Mouse (Mus musculus) midbrain, embryonic 15.5 days (tissue): ENCODE data around the gene Mgat5. TPM values are rescaled to one million over a fixed set of nuclear protein-coding genes. Genes with fewer than 3 reads are reported as not detected.

Source experiments
- ATAC-seq: fragments of 200-750 bp; cut with Nextera tagmentation; replicated peaks from 2 replicates; pipeline ENCODE4 v1.8.0; 2017; ENCODE audit warnings: moderate TSS enrichment
- H3K27ac ChIP-seq: fragments of 300-500 bp; sonication (generic); 2 replicates; pipeline ENCODE4 v1.5.1; 2015; ENCODE audit warnings: mild to moderate bottlenecking, inconsistent platforms
- H3K27me3 ChIP-seq: fragments of 300-500 bp; sonication (generic); replicated peaks from 2 replicates; pipeline ENCODE4 v1.6.1; 2015; ENCODE audit warnings: inconsistent platforms
- H3K36me3 ChIP-seq: fragments of 300-500 bp; sonication (generic); replicated peaks from 2 replicates; pipeline ENCODE4 v1.6.1; 2015; ENCODE audit warnings: inconsistent platforms
- H3K4me1 ChIP-seq: fragments of 300-500 bp; sonication (generic); 2 replicates; pipeline ENCODE4 v1.6.1; 2015; ENCODE audit warnings: inconsistent platforms
- H3K4me2 ChIP-seq: fragments of 300-500 bp; sonication (generic); 2 replicates; pipeline ENCODE4 v1.6.1; 2015; ENCODE audit warnings: inconsistent platforms, mild to moderate bottlenecking, moderate library complexity
- H3K4me3 ChIP-seq: fragments of 300-500 bp; sonication (generic); 2 replicates; pipeline ENCODE4 v1.5.1; 2015; ENCODE audit warnings: mild to moderate bottlenecking, inconsistent platforms
- H3K9ac ChIP-seq: fragments of 300-500 bp; sonication (generic); 2 replicates; pipeline ENCODE4 v1.6.1; 2015; ENCODE audit warnings: mild to moderate bottlenecking, inconsistent platforms
- H3K9me3 ChIP-seq: fragments of 300-500 bp; sonication (generic); 2 replicates; pipeline ENCODE4 v1.6.1; 2016; ENCODE audit warnings: inconsistent platforms
- WGBS: fragments of 180-500 bp; shearing (Covaris S2); methylation state at CpG from one replicate; pipeline ENCODE4 v1.1.7; 2015; ENCODE audit warnings: mixed read lengths; 5-methylcytosine and 5-hydroxymethylcytosine counted together
- polyA plus RNA-seq: library from polyadenylated mRNA; unstranded; fragments of >200 nt; fragmentation: Nextera tagmentation; extraction: Ambion mirVana; gene quantifications from 2 replicates; pipeline ENCODE4 v1.2.1, GENCODE M21; 2015

Gene Mgat5
- polyA plus RNA-seq, 1 experiment from 2014 or later = 17.0 TPM

- WGBS = 87% methylated on average over 6 of the region's 6 CpGs
- ATAC-seq = no peak
- no peak overlapping the region for H3K4me2 ChIP-seq
- peaks cover 14% of the 10 kb centered on the region for H3K4me1 ChIP-seq
- H3K4me3 ChIP-seq = no peak overlapping the region
- H3K27me3 ChIP-seq = no peaks in the 10 kb centered on the region
- H3K9ac ChIP-seq = no peak overlapping the region
- no peak overlapping the region for H3K27ac ChIP-seq
- H3K36me3 ChIP-seq = no peaks in the 10 kb centered on the region
- H3K9me3 ChIP-seq = no peaks in the 10 kb centered on the region
Observed at GRCm38 (mm10) chr1:127512709-127513108, 307.9 kb downstream of the Mgat5 start.

- no peak overlapping the region for H3K4me2 ChIP-seq
- H3K4me1 ChIP-seq = peaks cover 12% of the 10 kb centered on the region
- no peak overlapping the region for H3K4me3 ChIP-seq
- no peak overlapping the region for H3K9ac ChIP-seq
- H3K9me3 ChIP-seq = no peaks in the 10 kb centered on the region
- H3K27me3 ChIP-seq = no peaks in the 10 kb centered on the region
- 93% methylated on average over 8 of the region's 8 CpGs for WGBS
- no peak overlapping the region for H3K27ac ChIP-seq
- ATAC-seq = no peak
- H3K36me3 ChIP-seq = no peaks in the 10 kb centered on the region
Observed at GRCm38 (mm10) chr1:127513140-127513539, 308.3 kb downstream of the Mgat5 start.

GRCm38 (mm10) chr1:127513664-127514063 is 308.8 kb downstream of the Mgat5 start:
- no peak overlapping the region for H3K4me3 ChIP-seq
- no peaks in the 10 kb centered on the region for H3K27me3 ChIP-seq
- H3K27ac ChIP-seq = no peak overlapping the region
- no peak for ATAC-seq
- peaks cover 6% of the 10 kb centered on the region for H3K4me1 ChIP-seq
- 91% methylated on average over 3 of the region's 3 CpGs for WGBS
- H3K9me3 ChIP-seq = no peaks in the 10 kb centered on the region
- no peak overlapping the region for H3K4me2 ChIP-seq
- no peaks in the 10 kb centered on the region for H3K36me3 ChIP-seq
- no peak overlapping the region for H3K9ac ChIP-seq

- Histone ChIP-seq H3K27ac (no peak overlapping the region), H3K4me1 (no peaks in the 10 kb centered on the region), H3K36me3 (no peaks in the 10 kb centered on the region), H3K4me3 (no peak overlapping the region), H3K4me2 (no peak overlapping the region), H3K27me3 (no peaks in the 10 kb centered on the region), H3K9me3 (no peaks in the 10 kb centered on the region), H3K9ac (no peak overlapping the region)
- WGBS = 79% methylated on average over 3 of the region's 3 CpGs
- ATAC-seq = no peak
Observed at GRCm38 (mm10) chr1:127514479-127514878, 309.7 kb downstream of the Mgat5 start.

GRCm38 (mm10) chr1:127514888-127515287 is 310.1 kb downstream of the Mgat5 start:
- Histone ChIP-seq H3K4me1 (no peaks in the 10 kb centered on the region), H3K27ac (no peak overlapping the region), H3K4me2 (no peak overlapping the region), H3K27me3 (no peaks in the 10 kb centered on the region), H3K36me3 (no peaks in the 10 kb centered on the region), H3K4me3 (no peak overlapping the region), H3K9ac (no peak overlapping the region), H3K9me3 (no peaks in the 10 kb centered on the region)
- WGBS = 98% methylated on average over 10 of the region's 10 CpGs
- ATAC-seq = 0 out of 2 replicates have a peak, but pooled peaks have one; percentile 18

- Histone ChIP-seq H3K9me3 (no peaks in the 10 kb centered on the region), H3K9ac (no peak overlapping the region), H3K4me3 (no peak overlapping the region), H3K4me2 (no peak overlapping the region), H3K27ac (no peak overlapping the region), H3K27me3 (no peaks in the 10 kb centered on the region), H3K4me1 (0 out of 2 replicates have a peak, but pooled peaks cover 5% of the 10 kb centered on the region), H3K36me3 (no peaks in the 10 kb centered on the region)
- 84% methylated on average over 8 of the region's 8 CpGs for WGBS
- ATAC-seq = no peak
Observed at GRCm38 (mm10) chr1:127523364-127523763, 318.5 kb downstream of the Mgat5 start.

GRCm38 (mm10) chr1:127530849-127531580 is 326.2 kb downstream of the Mgat5 start:
- H3K4me2 ChIP-seq = no peak overlapping the region
- H3K27me3 ChIP-seq = no peaks in the 10 kb centered on the region
- ATAC-seq = peak; percentile 74
- 21% methylated on average over 14 of the region's 14 CpGs for WGBS
- no peak overlapping the region for H3K4me3 ChIP-seq
- no peaks in the 10 kb centered on the region for H3K36me3 ChIP-seq
- peaks cover 17% of the 10 kb centered on the region for H3K4me1 ChIP-seq
- peak overlapping the region; percentile 42 for H3K27ac ChIP-seq
- no peak overlapping the region for H3K9ac ChIP-seq
- no peaks in the 10 kb centered on the region for H3K9me3 ChIP-seq

- H3K27me3 ChIP-seq = no peaks in the 10 kb centered on the region
- no peaks in the 10 kb centered on the region for H3K36me3 ChIP-seq
- 75% methylated on average over 5 of the region's 5 CpGs for WGBS
- no peak overlapping the region for H3K4me2 ChIP-seq
- ATAC-seq = no peak
- H3K9me3 ChIP-seq = no peaks in the 10 kb centered on the region
- no peak overlapping the region for H3K9ac ChIP-seq
- H3K4me3 ChIP-seq = no peak overlapping the region
- H3K4me1 ChIP-seq = peaks cover 24% of the 10 kb centered on the region
- peak overlapping the region; percentile 42; the same call in 1 of the 2 replicates for H3K27ac ChIP-seq
Observed at GRCm38 (mm10) chr1:127531723-127532122, 326.9 kb downstream of the Mgat5 start.

- Histone ChIP-seq H3K4me2 (no peak overlapping the region), H3K27ac (peak overlapping the region; percentile 70), H3K4me3 (no peak overlapping the region), H3K9ac (peak overlapping the region; percentile 15; the same call in 1 of the 2 replicates), H3K27me3 (no peaks in the 10 kb centered on the region), H3K36me3 (no peaks in the 10 kb centered on the region), H3K9me3 (no peaks in the 10 kb centered on the region), H3K4me1 (peaks cover 30% of the 10 kb centered on the region)
- peak; percentile 14; the same call in 1 of the 2 replicates for ATAC-seq
- WGBS = 30% methylated on average over 5 of the region's 5 CpGs
Observed at GRCm38 (mm10) chr1:127536448-127536847, 331.6 kb downstream of the Mgat5 start.

GRCm38 (mm10) chr1:127537204-127538038 is 332.6 kb downstream of the Mgat5 start:
- Histone ChIP-seq H3K9ac (peak overlapping the region; percentile 15; the same call in 1 of the 2 replicates), H3K27me3 (no peaks in the 10 kb centered on the region)

More at GRCm38 (mm10) chr1:127537204-127538038, 332.6 kb downstream of the Mgat5 start:
- Histone ChIP-seq H3K4me2 (peak overlapping the region; percentile 43), H3K9me3 (no peaks in the 10 kb centered on the region), H3K4me3 (peak overlapping the region; percentile 18), H3K27ac (peak overlapping the region; percentile 70), H3K36me3 (no peaks in the 10 kb centered on the region), H3K4me1 (peaks cover 29% of the 10 kb centered on the region)
- WGBS = 5% methylated on average over 17 of the region's 17 CpGs
- ATAC-seq = peak; percentile 76
